Mouse (Mus musculus) embryonic facial prominence, embryonic 10.5 days (tissue): Measurements from ENCODE around the gene Mvp. TPM values are rescaled to one million over a fixed set of nuclear protein-coding genes. Genes with fewer than 3 reads are reported as not detected.

Experiments
- DNase-seq: peaks from one replicate; pipeline ENCODE4 v3.0.0-alpha.2; 2017; ENCODE audit warnings: low spot score
- H3K27ac ChIP-seq: fragments of 300-500 bp; sonication (generic); replicated peaks from 2 replicates; pipeline ENCODE4 v1.5.1; 2016; ENCODE audit warnings: mild to moderate bottlenecking
- H3K27me3 ChIP-seq: fragments of 300-500 bp; sonication (generic); replicated peaks from 2 replicates; pipeline ENCODE4 v1.6.1; 2016; ENCODE audit warnings: low read depth, mild to moderate bottlenecking; ENCODE audit not compliant: poor library complexity, severe bottlenecking
- H3K36me3 ChIP-seq: fragments of 300-500 bp; sonication (generic); replicated peaks from 2 replicates; pipeline ENCODE4 v1.6.1; 2016; ENCODE audit warnings: mild to moderate bottlenecking, moderate library complexity
- H3K4me1 ChIP-seq: fragments of 300-500 bp; sonication (generic); 2 replicates; pipeline ENCODE4 v1.6.1; 2016
- H3K4me3 ChIP-seq: fragments of 300-500 bp; sonication (generic); 2 replicates; pipeline ENCODE4 v1.5.1; 2016; ENCODE audit warnings: mild to moderate bottlenecking, moderate library complexity
- H3K9me3 ChIP-seq: fragments of 300-500 bp; sonication (generic); 2 replicates; pipeline ENCODE4 v1.6.1; 2016; ENCODE audit warnings: mild to moderate bottlenecking
- WGBS: fragments of 180-500 bp; shearing (Covaris S2); methylation state at CpG from one replicate; pipeline ENCODE4 v1.1.7; 2016; 5-methylcytosine and 5-hydroxymethylcytosine counted together
- microRNA-seq: library from miRNA; unstranded; fragments of <30 nt; microRNA quantifications from one replicate; pipeline ENCODE4, GENCODE M21; 2017
- polyA plus RNA-seq: library from polyadenylated mRNA; unstranded; fragments of >200 nt; fragmentation: Nextera tagmentation; extraction: Ambion mirVana; gene quantifications from 2 replicates; pipeline ENCODE4 v1.2.1, GENCODE M21; 2016

Mvp gene
- polyA plus RNA-seq, 1 experiment from 2014 or later: 4.1 TPM

DNA sequence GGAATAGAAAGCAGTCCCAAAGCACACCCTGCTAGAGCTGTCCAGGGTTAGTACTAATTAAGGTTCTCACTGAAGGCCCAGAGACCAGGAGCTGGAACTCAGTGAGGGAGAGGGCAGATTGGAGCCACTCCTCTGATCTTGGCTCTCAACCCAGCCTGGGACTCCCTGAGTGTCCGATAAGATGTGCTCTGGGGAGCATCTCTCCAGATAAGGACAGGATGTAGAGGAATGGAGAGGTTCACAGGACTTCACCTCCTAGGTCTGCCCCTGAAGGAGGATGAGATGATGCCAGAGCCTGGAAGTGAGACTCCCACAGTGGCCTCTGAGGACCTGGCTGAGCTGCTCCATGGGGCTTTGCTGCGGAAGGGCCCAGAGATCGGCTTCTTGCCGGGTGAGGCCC is 62.7 kb downstream of the Mvp start:
- Histone ChIP-seq H3K9me3 (no peaks in the 10 kb centered on the region), H3K27me3 (peaks cover 60% of the 10 kb centered on the region), H3K4me3 (peak overlapping the region; percentile 67; the same call in 1 of the 2 replicates), H3K36me3 (0 out of 2 replicates have a peak, but pooled peaks cover 5% of the 10 kb centered on the region), H3K27ac (no peak overlapping the region), H3K4me1 (peaks cover 35% of the 10 kb centered on the region)
- 20% methylated on average over 4 of the region's 4 CpGs for WGBS
- no peak for DNase-seq

DNA sequence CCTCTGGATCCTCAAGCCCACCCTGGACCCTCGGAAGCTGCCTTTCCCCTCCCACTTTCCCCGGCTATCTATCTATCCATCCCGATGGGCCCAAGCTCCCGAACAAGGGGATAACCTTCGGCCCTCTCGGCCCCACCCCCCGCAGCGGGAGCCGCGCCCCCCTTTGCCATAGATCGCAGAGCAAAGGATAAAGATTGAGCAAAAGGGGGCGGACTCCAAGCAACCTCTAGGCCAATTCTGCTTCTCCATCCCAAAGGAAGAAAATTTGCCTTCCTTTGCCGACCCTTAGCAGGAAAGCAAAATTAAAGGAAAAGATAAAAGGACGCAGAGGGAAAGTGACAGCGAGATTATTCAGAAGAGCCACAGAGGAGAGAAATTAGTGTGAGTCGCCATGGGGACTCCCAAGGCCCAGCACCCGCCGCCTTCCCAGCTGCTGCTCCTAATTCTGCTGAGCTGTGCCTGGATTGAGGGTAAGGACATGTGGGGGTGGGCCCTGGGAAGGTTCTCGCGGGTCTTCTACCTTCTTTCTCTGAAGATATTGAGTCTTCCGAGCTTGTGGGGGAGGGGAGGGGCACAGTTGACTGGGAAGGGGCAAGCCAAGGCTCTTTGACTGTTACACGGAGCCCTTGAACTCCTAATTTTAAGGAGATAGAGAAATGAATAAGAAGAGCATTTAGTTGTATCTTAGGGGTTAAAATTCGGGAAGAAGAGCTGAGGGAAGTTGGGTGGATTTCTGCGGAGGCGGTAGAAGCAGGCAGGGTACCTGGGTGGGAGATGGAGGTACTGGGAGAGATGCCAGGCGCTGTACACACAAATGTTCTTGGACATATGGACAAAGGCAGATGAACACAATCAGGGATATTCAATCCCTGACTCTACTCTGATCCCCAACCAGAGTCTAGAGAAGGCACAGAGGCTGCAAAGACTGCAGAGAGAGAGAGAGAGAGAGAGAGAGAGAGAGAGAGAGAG is 63.5 kb downstream of the Mvp start:
- H3K4me3 ChIP-seq: peak overlapping the region; percentile 67
- peaks cover 60% of the 10 kb centered on the region for H3K27me3 ChIP-seq
- H3K9me3 ChIP-seq: no peaks in the 10 kb centered on the region
- DNase-seq: no peak
- H3K27ac ChIP-seq: no peak overlapping the region
- peaks cover 35% of the 10 kb centered on the region for H3K4me1 ChIP-seq
- peaks cover 11% of the 10 kb centered on the region for H3K36me3 ChIP-seq
- 5% methylated on average over 26 of the region's 26 CpGs for WGBS

- Histone ChIP-seq H3K9me3 (no peaks in the 10 kb centered on the region), H3K36me3 (peaks cover 18% of the 10 kb centered on the region), H3K4me3 (peak within 1 kb of the TSS; percentile 67), H3K27ac (peak within 1 kb of the TSS; percentile 66), H3K4me1 (peaks cover 35% of the 10 kb centered on the region), H3K27me3 (peaks cover 60% of the 10 kb centered on the region)
- WGBS: under 1% methylated on average over 42 of the region's 42 CpGs
- DNase-seq: peak; percentile 96
Observed at GRCm38 (mm10) chr7:126949793-126950646, 64.4 kb downstream of the Mvp start, which contains the start of gene Sez6l2. Gene Sez6l2, plus strand, starts transcription at chr7:126950563.

GRCm38 (mm10) chr7:126949403-126949792 is 65.0 kb downstream of the Mvp start, which contains the start of gene Asphd1:
Gene Asphd1, minus strand, starts transcription at chr7:126949582.
- H3K4me3 ChIP-seq: peak within 1 kb of the TSS; percentile 67
- H3K27me3 ChIP-seq: peaks cover 60% of the 10 kb centered on the region
- peak within 1 kb of the TSS; percentile 66 for H3K27ac ChIP-seq
- peaks cover 24% of the 10 kb centered on the region for H3K36me3 ChIP-seq
- under 1% methylated on average over 21 of the region's 21 CpGs for WGBS
- no peaks in the 10 kb centered on the region for H3K9me3 ChIP-seq
- no peak for DNase-seq
- peaks cover 35% of the 10 kb centered on the region for H3K4me1 ChIP-seq

DNA sequence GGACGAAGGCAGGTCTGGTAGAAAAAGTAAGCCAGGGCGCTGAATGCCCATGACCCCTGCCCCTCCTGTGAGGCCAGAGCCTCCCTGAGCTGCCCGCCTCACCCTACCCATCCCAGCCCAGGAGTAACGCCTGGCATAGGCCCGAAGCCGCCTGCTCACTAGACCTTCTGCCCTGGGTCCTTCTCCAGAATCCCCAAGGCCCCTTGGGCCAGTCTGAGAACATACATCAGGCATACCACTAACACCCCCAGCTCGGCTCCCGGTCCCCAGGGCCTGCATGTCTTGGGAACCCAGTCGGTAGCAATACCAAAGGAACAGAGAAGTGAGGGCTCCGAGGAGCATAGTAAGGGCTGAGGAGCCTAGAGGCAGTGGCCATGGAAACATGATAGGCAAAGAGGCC is 65.8 kb downstream of the Mvp start:
- Histone ChIP-seq H3K9me3 (no peaks in the 10 kb centered on the region), H3K36me3 (peaks cover 30% of the 10 kb centered on the region), H3K4me3 (no peak overlapping the region; the same call in none of the 2 replicates), H3K27ac (no peak overlapping the region), H3K27me3 (peaks cover 58% of the 10 kb centered on the region), H3K4me1 (peaks cover 35% of the 10 kb centered on the region)
- 79% methylated on average over 10 of the region's 10 CpGs for WGBS
- no peak for DNase-seq

DNA sequence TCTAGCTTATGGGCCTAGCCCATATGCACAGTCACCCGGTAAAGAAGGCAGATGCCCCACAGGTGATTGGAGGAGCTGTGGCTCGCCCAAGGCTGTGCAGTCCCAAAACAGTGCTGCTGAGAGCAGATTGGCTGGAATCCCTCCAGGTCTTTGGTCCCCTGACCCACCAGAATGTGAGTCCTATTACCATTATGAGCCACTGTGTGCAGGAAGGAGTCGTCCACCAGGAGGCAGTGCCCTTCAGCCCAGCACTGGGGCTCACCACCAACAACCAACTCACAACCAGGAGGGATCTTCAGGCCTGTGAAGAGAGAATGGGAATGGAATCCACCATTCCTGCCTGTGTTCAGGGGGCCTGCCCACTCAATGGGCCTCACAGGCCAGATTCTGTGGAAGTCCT is 67.9 kb downstream of the Mvp start:
- H3K9me3 ChIP-seq: no peaks in the 10 kb centered on the region
- H3K4me3 ChIP-seq: no peak overlapping the region
- peaks cover 50% of the 10 kb centered on the region for H3K36me3 ChIP-seq
- H3K27ac ChIP-seq: no peak overlapping the region
- peaks cover 37% of the 10 kb centered on the region for H3K27me3 ChIP-seq
- 36% methylated on average over 3 of the region's 3 CpGs for WGBS
- peaks cover 32% of the 10 kb centered on the region for H3K4me1 ChIP-seq
- peak; percentile 29 for DNase-seq

- Histone ChIP-seq H3K4me3 (no peak overlapping the region), H3K9me3 (peaks cover 4% of the 10 kb centered on the region; the same call in 1 of the 2 replicates), H3K36me3 (peaks cover 84% of the 10 kb centered on the region), H3K27ac (no peak overlapping the region), H3K27me3 (no peaks in the 10 kb centered on the region), H3K4me1 (peaks cover 13% of the 10 kb centered on the region; the same call in 1 of the 2 replicates)
- WGBS: 76% methylated on average over 5 of the region's 5 CpGs
- no peak for DNase-seq
Observed at GRCm38 (mm10) chr7:126941801-126942200, 72.6 kb downstream of the Mvp start.

DNA sequence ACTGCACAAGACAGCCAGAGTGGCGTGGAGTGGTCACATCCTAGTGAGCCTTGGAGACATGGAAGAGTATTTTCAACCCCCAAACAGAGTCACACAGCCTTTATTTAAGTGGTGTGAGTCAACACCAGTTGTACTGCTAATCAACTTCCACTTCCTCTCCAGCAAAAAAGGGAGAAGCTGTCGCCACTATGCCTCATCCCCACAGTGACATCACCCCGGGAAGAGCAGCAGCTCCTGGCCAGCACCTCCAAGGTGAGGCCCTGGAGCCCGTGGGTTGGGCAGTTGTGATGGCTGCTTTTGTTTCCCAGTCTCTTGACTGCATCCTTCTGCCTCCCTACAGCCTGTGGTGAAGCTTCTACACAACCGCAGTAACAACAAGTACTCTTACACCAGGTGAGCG is 73.2 kb downstream of the Mvp start:
- H3K4me3 ChIP-seq: no peak overlapping the region
- no peak for DNase-seq
- H3K27me3 ChIP-seq: no peaks in the 10 kb centered on the region
- peaks cover 13% of the 10 kb centered on the region; the same call in 1 of the 2 replicates for H3K4me1 ChIP-seq
- H3K27ac ChIP-seq: no peak overlapping the region
- WGBS: 50% methylated on average over 6 of the region's 6 CpGs
- H3K9me3 ChIP-seq: peaks cover 4% of the 10 kb centered on the region; the same call in 1 of the 2 replicates
- peaks cover 86% of the 10 kb centered on the region for H3K36me3 ChIP-seq

Small RNAs within 50 kb of the gene (microRNA-seq; reads per million reads assigned to microRNA genes)
- not detected for gene Gm44343

Other genes with a start within 250 kb of the Mvp start
- gene Gdpd3, start 248.3 kb downstream of the Mvp start, polyA plus RNA-seq: 0.96 and 1.8 TPM in 2 replicates
- 51.1 and 64.4 TPM in 2 replicates for gene Ypel3, start 237.7 kb downstream of the Mvp start, polyA plus RNA-seq
- 0.36 and 0.60 TPM in 2 replicates for gene Tbx6, start 233.1 kb downstream of the Mvp start, polyA plus RNA-seq
- gene Ppp4c, start 222.1 kb downstream of the Mvp start, polyA plus RNA-seq: 390 and 408 TPM in 2 replicates
- gene Fam57b, start 217.0 kb downstream of the Mvp start, polyA plus RNA-seq: 0.80 and 1.2 TPM in 2 replicates
- not detected in 2 replicates for gene 4930451I11Rik, start 183.0 kb downstream of the Mvp start, polyA plus RNA-seq
- 3.1 and 5.5 TPM in 2 replicates for gene Doc2a, start 167.2 kb downstream of the Mvp start, polyA plus RNA-seq
- gene Hirip3, start 152.6 kb downstream of the Mvp start, polyA plus RNA-seq: 49.3 and 57.0 TPM in 2 replicates
- gene Ino80e, start 152.2 kb downstream of the Mvp start, polyA plus RNA-seq: 114 and 118 TPM in 2 replicates
- 55.3 and 56.9 TPM in 2 replicates for gene Taok2, start 129.9 kb downstream of the Mvp start, polyA plus RNA-seq
- gene Tmem219, start 91.7 kb downstream of the Mvp start, polyA plus RNA-seq: 16.7 and 21.3 TPM in 2 replicates
- 20.2 and 21.3 TPM in 2 replicates for gene Kctd13, start 85.7 kb downstream of the Mvp start, polyA plus RNA-seq
- gene Asphd1, start 65.0 kb downstream of the Mvp start, polyA plus RNA-seq: 0.14 and 0.15 TPM in 2 replicates
- gene Sez6l2, start 64.1 kb downstream of the Mvp start, polyA plus RNA-seq: 0.77 and 1.2 TPM in 2 replicates
- gene Cdipt, start 38.7 kb downstream of the Mvp start, polyA plus RNA-seq: 79.9 and 85.2 TPM in 2 replicates
- 0.50 and 0.77 TPM in 2 replicates for gene Cdiptos, start 38.5 kb downstream of the Mvp start, polyA plus RNA-seq
- 0.78 TPM in 1 of 2 replicates, not detected in the other for gene Pagr1b, start 1.9 kb upstream of the Mvp start, polyA plus RNA-seq
- 41.1 and 107 TPM in 2 replicates for gene Pagr1a, start 2.7 kb upstream of the Mvp start, polyA plus RNA-seq
- gene Gm42742, start 6.5 kb upstream of the Mvp start, polyA plus RNA-seq: 37.7 and 92.9 TPM in 2 replicates
- 2.7 and 3.4 TPM in 2 replicates for gene Prrt2, start 6.6 kb upstream of the Mvp start, polyA plus RNA-seq
- gene Maz, start 12.4 kb upstream of the Mvp start, polyA plus RNA-seq: 63.6 and 68.8 TPM in 2 replicates
- 200 and 207 TPM in 2 replicates for gene Kif22, start 27.9 kb upstream of the Mvp start, polyA plus RNA-seq
- not detected in 2 replicates for gene Zg16, start 72.7 kb upstream of the Mvp start, polyA plus RNA-seq
- 0.54 and 1.4 TPM in 2 replicates for gene AI467606, start 76.7 kb upstream of the Mvp start, polyA plus RNA-seq
- gene Qprt, start 107.6 kb upstream of the Mvp start, polyA plus RNA-seq: 3.7 and 4.1 TPM in 2 replicates
- 0.04 and 0.09 TPM in 2 replicates for gene Spn, start 123.2 kb upstream of the Mvp start, polyA plus RNA-seq
- 89.9 and 93.4 TPM in 2 replicates for gene Cd2bp2, start 181.4 kb upstream of the Mvp start, polyA plus RNA-seq
- gene Tbc1d10b, start 193.8 kb upstream of the Mvp start, polyA plus RNA-seq: 31.3 and 34.4 TPM in 2 replicates
- 9.3 and 10.7 TPM in 2 replicates for gene Mylpf, start 194.3 kb upstream of the Mvp start, polyA plus RNA-seq
- gene Zfp553, start 218.4 kb upstream of the Mvp start, polyA plus RNA-seq: 73.5 and 75.8 TPM in 2 replicates
- 27.3 and 30.0 TPM in 2 replicates for gene Sept1, start 218.5 kb upstream of the Mvp start, polyA plus RNA-seq
- 65.1 and 69.1 TPM in 2 replicates for gene Zfp771, start 229.7 kb upstream of the Mvp start, polyA plus RNA-seq
- gene Dctpp1, start 246.1 kb upstream of the Mvp start, polyA plus RNA-seq: 363 and 380 TPM in 2 replicates